Mouse (Mus musculus) bone marrow, adult 2 months (tissue): Measurements from ENCODE around the gene Gm5129. TPM values are rescaled to one million over a fixed set of nuclear protein-coding genes. Genes with fewer than 3 reads are reported as not detected.

Experiments used
- H3K27ac ChIP-seq: fragments of 200-500 bp; 2 replicates; pipeline ENCODE4 v1.5.1; 2012; ENCODE audit warnings: low read depth, mild to moderate bottlenecking, control low read depth, inconsistent platforms, low read length; ENCODE audit not compliant: control insufficient read depth, poor library complexity, insufficient read depth
- H3K4me1 ChIP-seq: fragments of 200-500 bp; 2 replicates; pipeline ENCODE4 v1.6.1; 2011; ENCODE audit warnings: low read length; ENCODE audit not compliant: control insufficient read depth, insufficient read depth
- H3K4me3 ChIP-seq: fragments of 200-500 bp; replicated peaks from 2 replicates; pipeline ENCODE3; 2011; ENCODE audit warnings: mild to moderate bottlenecking, low read depth, low read length, control low read depth; ENCODE audit not compliant: control insufficient read depth
- CTCF ChIP-seq: fragments of 200-500 bp; IDR thresholded peaks from 2 replicates; pipeline ENCODE4 v1.5.1; 2011; ENCODE audit warnings: low read length, control low read depth; ENCODE audit not compliant: control insufficient read depth, insufficient read depth
- POLR2A ChIP-seq: fragments of 200-500 bp; IDR thresholded peaks from 2 replicates; pipeline ENCODE4 v1.6.1; 2011; ENCODE audit warnings: low read depth, mild to moderate bottlenecking, control low read depth, low read length, borderline replicate concordance; ENCODE audit not compliant: control insufficient read depth
- WGBS: fragments of 180-500 bp; shearing (Covaris S2); methylation state at CpG from one replicate; pipeline ENCODE4 v1.1.7; 2018; 5-methylcytosine and 5-hydroxymethylcytosine counted together
- polyA plus RNA-seq: library from polyadenylated mRNA; stranded (reverse); fragments of >200 nt; gene quantifications from 2 replicates; pipeline ENCODE4 v1.2.4, GENCODE M21; 2011; ENCODE audit warnings: low replicate concordance; ENCODE audit not compliant: missing spikeins, insufficient read depth, insufficient read length

Gm5129 gene
- polyA plus RNA-seq, 1 experiment = not detected

DNA sequence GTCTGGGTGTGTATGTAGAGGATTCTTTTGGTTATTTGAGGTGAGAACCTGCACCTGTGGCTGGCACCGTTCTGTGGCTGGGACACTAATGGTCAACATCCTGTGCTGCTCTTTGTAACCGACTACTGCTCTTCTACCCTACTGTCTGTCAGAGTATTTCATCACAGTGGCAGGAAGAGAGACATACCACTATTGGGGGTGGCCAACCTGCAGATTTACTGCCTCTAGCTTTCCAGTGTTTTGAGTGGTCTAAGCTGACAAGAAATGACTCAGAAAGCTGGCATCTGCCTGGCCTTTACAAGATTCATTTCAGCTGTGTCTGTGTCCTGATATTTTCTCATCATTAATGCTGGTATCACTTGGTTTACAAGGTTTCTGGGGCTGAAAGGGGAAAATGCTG, 36.3 kb upstream of the Gm5129 start:
- peaks cover 3% of the 10 kb centered on the region for H3K4me1 ChIP-seq
- no peak overlapping the region for H3K4me3 ChIP-seq
- 17% methylated on average over 2 of the region's 2 CpGs for WGBS
- no peak for TF ChIP-seq CTCF
- no peak for TF ChIP-seq POLR2A
- H3K27ac ChIP-seq = no peak overlapping the region

- TF ChIP-seq CTCF = peak; percentile 31; the same call in 1 of the 2 replicates
- TF ChIP-seq POLR2A = no peak
- 86% methylated on average over 1 of the region's 1 CpGs for WGBS
- H3K4me1 ChIP-seq = peaks cover 3% of the 10 kb centered on the region
- no peak overlapping the region for H3K4me3 ChIP-seq
- no peak overlapping the region for H3K27ac ChIP-seq
Observed at GRCm38 (mm10) chr5:29770935-29771334, 35.2 kb upstream of the Gm5129 start.

GRCm38 (mm10) chr5:29759318-29759717, 23.6 kb upstream of the Gm5129 start:
- Histone ChIP-seq H3K27ac (no peak overlapping the region), H3K4me3 (no peak overlapping the region), H3K4me1 (no peaks in the 10 kb centered on the region; the same call in 1 of the 2 replicates)
- TF ChIP-seq POLR2A = no peak
- no peak for TF ChIP-seq CTCF
- WGBS = 64% methylated on average over 5 of the region's 5 CpGs

GRCm38 (mm10) chr5:29752894-29753293, 17.2 kb upstream of the Gm5129 start:
- Histone ChIP-seq H3K27ac (no peak overlapping the region), H3K4me1 (no peaks in the 10 kb centered on the region; the same call in 1 of the 2 replicates), H3K4me3 (no peak overlapping the region)
- TF ChIP-seq POLR2A = no peak
- no peak for TF ChIP-seq CTCF

- no peaks in the 10 kb centered on the region; the same call in 1 of the 2 replicates for H3K4me1 ChIP-seq
- no peak overlapping the region for H3K27ac ChIP-seq
- H3K4me3 ChIP-seq = no peak overlapping the region
- TF ChIP-seq POLR2A (no peak), CTCF (no peak)
Observed at GRCm38 (mm10) chr5:29751306-29751705, 15.6 kb upstream of the Gm5129 start.

DNA sequence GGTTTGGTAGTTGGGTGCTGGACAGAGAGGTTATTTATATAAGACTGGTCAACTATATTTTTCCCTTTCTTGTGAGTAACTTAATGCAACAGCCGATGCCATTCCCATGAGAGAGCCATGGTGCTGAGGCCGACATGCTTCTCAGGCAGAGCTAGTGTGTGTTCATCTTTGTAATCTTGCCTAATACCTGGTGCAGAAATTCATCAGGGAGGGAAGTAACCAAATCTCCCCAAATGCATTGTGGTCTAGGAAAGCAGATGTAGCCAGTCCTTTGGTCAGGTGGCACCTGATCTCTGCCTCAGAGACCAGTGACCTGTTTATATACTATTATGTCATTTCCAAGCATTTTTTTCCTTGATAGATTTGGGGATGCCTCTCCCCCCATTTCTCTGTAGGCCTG, 11.9 kb upstream of the Gm5129 start:
- no peak overlapping the region for H3K27ac ChIP-seq
- H3K4me1 ChIP-seq = no peaks in the 10 kb centered on the region; the same call in 1 of the 2 replicates
- TF ChIP-seq POLR2A (no peak), CTCF (no peak)
- 67% methylated on average over 2 of the region's 2 CpGs for WGBS
- no peak overlapping the region for H3K4me3 ChIP-seq

GRCm38 (mm10) chr5:29741093-29741492, 5.4 kb upstream of the Gm5129 start:
- peaks cover 1% of the 10 kb centered on the region; the same call in 1 of the 2 replicates for H3K4me1 ChIP-seq
- WGBS = 64% methylated on average over 4 of the region's 4 CpGs
- no peak overlapping the region for H3K4me3 ChIP-seq
- TF ChIP-seq POLR2A = no peak
- no peak overlapping the region for H3K27ac ChIP-seq

- TF ChIP-seq POLR2A (no peak), CTCF (no peak)
- Histone ChIP-seq H3K4me3 (no peak overlapping the region), H3K4me1 (peaks cover 1% of the 10 kb centered on the region; the same call in 1 of the 2 replicates), H3K27ac (no peak overlapping the region)
- 41% methylated on average over 1 of the region's 1 CpGs for WGBS
Observed at GRCm38 (mm10) chr5:29740651-29741050, 4.9 kb upstream of the Gm5129 start.

DNA sequence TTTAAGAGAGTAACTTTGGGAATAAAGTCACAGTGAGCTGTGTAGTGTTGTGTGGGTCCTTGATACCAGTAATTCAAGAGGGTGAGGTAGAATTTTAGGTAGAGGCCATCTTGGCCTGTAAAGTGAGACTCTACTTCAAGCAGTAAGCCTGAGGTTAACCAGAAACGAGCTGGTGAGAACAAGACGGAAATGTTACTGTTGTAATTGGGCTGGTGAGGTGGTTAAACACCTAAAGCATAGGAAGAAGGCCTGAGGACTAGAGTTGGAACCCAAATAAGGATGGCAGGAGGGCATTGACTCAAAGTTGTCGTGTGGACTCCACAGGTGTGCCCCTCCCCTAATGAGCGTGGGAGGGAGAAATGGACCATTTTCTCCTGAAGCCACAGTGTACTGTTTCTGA, 2.3 kb upstream of the Gm5129 start:
- Histone ChIP-seq H3K4me1 (peaks cover 3% of the 10 kb centered on the region; the same call in 1 of the 2 replicates), H3K4me3 (no peak overlapping the region), H3K27ac (no peak overlapping the region)
- 56% methylated on average over 4 of the region's 4 CpGs for WGBS
- no peak for TF ChIP-seq CTCF
- no peak for TF ChIP-seq POLR2A
